Mouse (Mus musculus) cerebellum, adult 2 months (tissue): Measurements from ENCODE around the gene Slc35e4. TPM values are rescaled to one million over a fixed set of nuclear protein-coding genes. Genes with fewer than 3 reads are reported as not detected.

Source experiments
- DNase-seq, 2 experiments: peaks; one replicate each; pipeline ENCODE4 v3.0.0; 2021
- H3K27ac ChIP-seq: fragments of 200-500 bp; 2 replicates; pipeline ENCODE4 v1.5.1; 2012; ENCODE audit warnings: low read length, control low read depth, inconsistent platforms; ENCODE audit not compliant: insufficient read depth
- H3K27me3 ChIP-seq: fragments of 200-500 bp; 2 replicates; pipeline ENCODE4 v1.6.1; 2012; ENCODE audit warnings: inconsistent platforms, mild to moderate bottlenecking, low read length, moderate library complexity; ENCODE audit not compliant: control insufficient read depth, insufficient read depth
- H3K4me1 ChIP-seq: fragments of 200-500 bp; 2 replicates; pipeline ENCODE4 v1.6.1; 2011; ENCODE audit warnings: low read length; ENCODE audit not compliant: control insufficient read depth, insufficient read depth
- H3K4me3 ChIP-seq: fragments of 200-500 bp; replicated peaks from 2 replicates; pipeline ENCODE3; 2011; ENCODE audit warnings: mild to moderate bottlenecking, low read depth, low read length, control low read depth; ENCODE audit not compliant: insufficient read depth
- CTCF ChIP-seq: fragments of 200-500 bp; IDR thresholded peaks from 2 replicates; pipeline ENCODE4 v1.5.1; 2011; ENCODE audit warnings: low read depth, mild to moderate bottlenecking, control low read depth, low read length, moderate library complexity, borderline replicate concordance; ENCODE audit not compliant: insufficient read depth
- POLR2A ChIP-seq: fragments of 200-500 bp; IDR thresholded peaks from 2 replicates; pipeline ENCODE4 v1.6.1; 2011; ENCODE audit warnings: low read length, control low read depth, borderline replicate concordance; ENCODE audit not compliant: insufficient read depth
- WGBS: fragments of 180-500 bp; shearing (Covaris S2); methylation state at CpG from one replicate; pipeline ENCODE4 v1.1.7; 2018; 5-methylcytosine and 5-hydroxymethylcytosine counted together
- polyA plus RNA-seq: library from polyadenylated mRNA; depleted of rRNA; stranded (reverse); fragments of >200 nt; gene quantifications from 2 replicates; pipeline ENCODE4 v1.2.3, GENCODE M21; 2012; rRNA removed

Gene Slc35e4
- polyA plus RNA-seq, 1 experiment: 27.3 TPM

DNA sequence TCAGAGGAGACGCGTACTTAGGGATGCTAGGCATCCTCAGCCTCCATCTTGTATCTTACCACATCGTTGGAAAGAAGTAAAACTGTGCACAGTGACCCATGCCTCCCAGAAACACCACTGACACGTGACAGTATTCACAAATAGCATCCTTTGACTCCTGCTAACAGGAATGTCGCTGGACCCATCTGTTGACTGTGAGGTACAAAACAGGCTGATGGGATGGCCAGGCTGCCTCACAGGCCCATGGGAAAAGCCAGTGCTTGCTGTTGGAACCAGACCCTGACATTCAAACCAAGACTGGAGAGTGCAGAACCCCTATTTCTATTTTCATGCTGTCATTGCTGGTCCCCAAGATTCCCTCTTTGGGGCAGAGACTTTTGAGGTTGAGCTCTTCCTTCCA lies 56.6 kb downstream of the Slc35e4 start:
- WGBS: 43% methylated on average over 5 of the region's 5 CpGs

More for the DNA sequence above, 56.6 kb downstream of the Slc35e4 start:
- Histone ChIP-seq H3K4me1 (peaks cover 46% of the 10 kb centered on the region), H3K27ac (peak overlapping the region; percentile 41; the same call in 1 of the 2 replicates), H3K4me3 (no peak overlapping the region), H3K27me3 (no peaks in the 10 kb centered on the region)
- peak; percentile 23 to 27 for DNase-seq
- TF ChIP-seq POLR2A (no peak), CTCF (no peak)

Other genes with a start within 250 kb of the Slc35e4 start
- gene Osbp2, start 50.8 kb downstream of the Slc35e4 start, polyA plus RNA-seq: 71.3 and 81.7 TPM in 2 replicates
- gene 4921536K21Rik, start 19.6 kb downstream of the Slc35e4 start, polyA plus RNA-seq: 0.29 and 0.36 TPM in 2 replicates
- gene Dusp18, start 19.4 kb downstream of the Slc35e4 start, polyA plus RNA-seq: 5.4 and 5.7 TPM in 2 replicates
- gene Tcn2, start 17.5 kb upstream of the Slc35e4 start, polyA plus RNA-seq: 28.0 and 31.7 TPM in 2 replicates
- 36.6 and 36.9 TPM in 2 replicates for gene Pes1, start 49.3 kb upstream of the Slc35e4 start, polyA plus RNA-seq
- 0.14 and 0.20 TPM in 2 replicates for gene 4930556J24Rik, start 62.1 kb upstream of the Slc35e4 start, polyA plus RNA-seq
- 44.4 and 52.0 TPM in 2 replicates for gene Gal3st1, start 69.0 kb upstream of the Slc35e4 start, polyA plus RNA-seq
- gene Sec14l4, start 116.8 kb upstream of the Slc35e4 start, polyA plus RNA-seq: 0.05 and 0.14 TPM in 2 replicates
- gene Sec14l3, start 150.2 kb upstream of the Slc35e4 start, polyA plus RNA-seq: not detected in 2 replicates
- gene Mtfp1, start 180.8 kb upstream of the Slc35e4 start, polyA plus RNA-seq: 60.5 and 65.2 TPM in 2 replicates
- gene Sec14l2, start 208.8 kb upstream of the Slc35e4 start, polyA plus RNA-seq: 28.2 and 32.2 TPM in 2 replicates
- 39.5 and 39.9 TPM in 2 replicates for gene Rnf215, start 220.5 kb upstream of the Slc35e4 start, polyA plus RNA-seq
- 15.6 and 15.8 TPM in 2 replicates for gene Ccdc157, start 245.6 kb upstream of the Slc35e4 start, polyA plus RNA-seq
- gene Sf3a1, start 245.7 kb upstream of the Slc35e4 start, polyA plus RNA-seq: 50.0 and 54.3 TPM in 2 replicates